Mouse (Mus musculus) liver, embryonic 14.5 days (tissue): ENCODE measurements around the gene Ugt2b36. TPM values are rescaled to one million over a fixed set of nuclear protein-coding genes. Genes with fewer than 3 reads are reported as not detected.
"Not testable (repeated sequence)": the region's sequence is repeated elsewhere in the genome, so short reads cannot be mapped to it uniquely, and the experiment has no call there.

Experiments
- ATAC-seq: fragments of 200-750 bp; cut with Nextera tagmentation; 2 replicates; pipeline ENCODE4 v1.8.0; 2017; ENCODE audit warnings: moderate number of reproducible peaks, mild to moderate bottlenecking, moderate library complexity; ENCODE audit not compliant: insufficient read depth
- DNase-seq, 3 experiments: peaks; one replicate each; pipeline ENCODE4 v3.0.0-alpha.2; 2012 to 2013; ENCODE audit warnings: low read depth in 3 of 3, low spot score in 3 of 3
- H3K27ac ChIP-seq: fragments of 300-500 bp; sonication (generic); 2 replicates; pipeline ENCODE4 v1.5.1; 2014; ENCODE audit warnings: moderate library complexity, mild to moderate bottlenecking, control low read depth, inconsistent platforms
- H3K27me3 ChIP-seq: fragments of 300-500 bp; sonication (generic); 2 replicates; pipeline ENCODE4 v1.6.1; 2014; ENCODE audit warnings: mild to moderate bottlenecking, low read length, moderate library complexity; ENCODE audit not compliant: control insufficient read depth, insufficient read depth
- H3K36me3 ChIP-seq: fragments of 300-500 bp; sonication (generic); replicated peaks from 2 replicates; pipeline ENCODE4 v1.6.1; 2014; ENCODE audit warnings: low read depth; ENCODE audit not compliant: control insufficient read depth, insufficient read depth
- H3K4me1 ChIP-seq, 2 experiments: fragments of 200-500 bp in 1 of 2; fragments of 300-500 bp in 1 of 2; sonication (generic) in 1 of 2; replicated peaks; 2 replicates each; pipeline ENCODE4 v1.6.1; 2012 to 2014; ENCODE audit warnings: antibody characterized with exemption in 1 of 2, inconsistent platforms in 1 of 2, low read length in 1 of 2; ENCODE audit not compliant: control insufficient read depth in 2 of 2, insufficient read depth in 2 of 2
- H3K4me2 ChIP-seq: fragments of 300-500 bp; sonication (generic); 2 replicates; pipeline ENCODE4 v1.6.1; 2014; ENCODE audit warnings: low read depth, mild to moderate bottlenecking, control low read depth, moderate library complexity
- H3K4me3 ChIP-seq, 2 experiments: fragments of 200-500 bp in 1 of 2; fragments of 300-500 bp in 1 of 2; sonication (generic) in 1 of 2; 2 replicates each; pipeline ENCODE4 v1.5.1; 2012 to 2014; ENCODE audit warnings: low read depth in 2 of 2, low read length in 2 of 2, mild to moderate bottlenecking in 2 of 2, control low read depth in 1 of 2, inconsistent platforms in 1 of 2, moderate library complexity in 1 of 2; ENCODE audit not compliant: insufficient read depth in 1 of 2
- H3K9ac ChIP-seq: fragments of 300-500 bp; sonication (generic); replicated peaks from 2 replicates; pipeline ENCODE4 v1.6.1; 2014; ENCODE audit warnings: mild to moderate bottlenecking, control low read depth, moderate library complexity
- H3K9me3 ChIP-seq: fragments of 300-500 bp; sonication (generic); 2 replicates; pipeline ENCODE4 v1.6.1; 2016; ENCODE audit warnings: low read length, mixed read lengths; ENCODE audit not compliant: control insufficient read depth
- CTCF ChIP-seq: IDR thresholded peaks from 2 replicates; pipeline ENCODE4 v1.5.1; 2016; ENCODE audit warnings: antibody characterized with exemption, low read depth, control low read depth
- EP300 ChIP-seq: IDR thresholded peaks from 2 replicates; pipeline ENCODE4 v1.6.1; 2016; ENCODE audit warnings: antibody characterized with exemption, low read depth
- WGBS: fragments of 180-500 bp; shearing (Covaris S2); extraction: QIAGEN DNeasy Blood & Tissue Kit; methylation state at CpG from one replicate; pipeline ENCODE4 v1.1.7; 2014; ENCODE audit not compliant: insufficient replicate concordance; 5-methylcytosine and 5-hydroxymethylcytosine counted together
- polyA plus RNA-seq, 2 experiments: library from polyadenylated mRNA; depleted of rRNA in 1 of 2; stranded (reverse) in 1 of 2; unstranded in 1 of 2; fragments of >200 nt; fragmentation: Nextera tagmentation in 1 of 2; extraction: Ambion mirVana in 1 of 2; gene quantifications; 2 replicates each; pipeline versions ENCODE4 v1.2.1 to v1.2.3; 2012 to 2014

The Ugt2b36 gene
- 5.7 and 6.5 TPM in 2 replicates for polyA plus RNA-seq (2012; rRNA removed)
- 17.0 and 18.2 TPM in 2 replicates for polyA plus RNA-seq (2014; fragmentation: Nextera tagmentation; extraction: Ambion mirVana)

DNA sequence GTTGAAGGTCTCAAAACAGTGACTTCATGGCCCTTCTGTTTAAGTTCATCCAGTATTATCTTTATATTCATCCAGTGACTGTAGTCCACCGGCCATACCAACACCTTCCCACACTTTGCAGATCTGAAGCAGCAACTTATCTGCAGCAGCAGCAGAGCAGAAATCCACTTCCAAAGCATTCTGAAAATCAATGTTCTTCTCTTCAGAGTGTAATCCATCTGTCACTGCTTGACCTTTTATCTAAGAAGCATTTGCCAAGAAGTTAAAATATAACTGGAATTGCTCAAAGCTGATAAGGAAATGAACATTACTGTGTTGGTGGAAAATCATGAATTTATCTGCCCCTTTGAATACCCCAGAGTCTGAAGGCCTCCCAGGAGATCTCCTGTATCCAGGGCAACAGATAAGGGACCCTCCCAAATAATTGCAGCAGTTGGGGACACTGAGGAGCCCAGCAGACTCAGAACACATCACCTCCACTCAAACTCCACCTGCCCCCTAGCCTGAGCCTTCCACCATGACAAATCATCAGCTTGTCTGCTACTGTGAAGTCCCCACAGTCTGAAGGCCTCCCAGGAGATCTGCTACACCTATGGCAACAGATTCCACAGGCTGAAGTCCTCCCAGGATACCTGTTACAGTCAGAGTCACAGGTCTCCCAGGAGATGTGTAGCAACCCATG lies at the start of gene Ugt2b36:
Ugt2b36 (minus strand) TSS at position 210 of the 682 bp plus-strand sequence.
- Histone ChIP-seq H3K4me3 (no peak within 1 kb of the TSS), H3K9me3 (no peaks in the 10 kb centered on the region), H3K27me3 (no peaks in the 10 kb centered on the region), H3K27ac (no peak within 1 kb of the TSS), H3K9ac (no peak within 1 kb of the TSS), H3K36me3 (no peaks in the 10 kb centered on the region), H3K4me1 (no peaks in the 10 kb centered on the region), H3K4me2 (no peak within 1 kb of the TSS)
- ATAC-seq = peak; percentile 41; the same call in 1 of the 2 replicates
- DNase-seq = peak in 1 of 3 experiments; percentile 2
- TF ChIP-seq EP300 (no peak), CTCF (no peak)
- 48% methylated on average over 1 of the region's 1 CpGs for WGBS

DNA sequence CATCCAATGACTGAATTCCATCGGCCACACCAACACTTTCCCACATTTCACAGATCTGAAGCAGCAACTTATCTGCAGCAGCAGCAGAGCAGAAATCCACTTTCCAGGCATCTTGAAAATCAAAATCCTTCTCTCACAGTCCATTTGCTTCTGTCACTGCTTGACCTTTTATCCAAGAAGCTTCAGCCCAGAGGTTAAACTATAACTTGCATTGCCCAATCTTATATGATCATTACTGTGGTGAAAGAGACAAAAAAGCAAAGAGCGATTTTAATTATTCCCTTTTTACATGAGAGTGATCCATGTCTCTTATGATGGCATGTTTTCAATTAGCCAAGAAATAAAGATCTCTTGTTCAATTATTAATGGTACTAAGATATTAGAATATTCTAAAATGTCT lies 47.8 kb upstream of the Ugt2b36 start, which contains the start of gene Ugt2b5:
Ugt2b5 (minus strand) TSS at position 123 of the 400 bp plus-strand sequence.
- WGBS = 59% methylated on average over 1 of the region's 2 CpGs
- H3K27ac ChIP-seq, H3K9me3 ChIP-seq, H3K36me3 ChIP-seq, H3K4me2 ChIP-seq, H3K9ac ChIP-seq, H3K4me1 ChIP-seq, ATAC-seq, H3K27me3 ChIP-seq, H3K4me3 ChIP-seq, DNase-seq: not testable (repeated sequence)

DNA sequence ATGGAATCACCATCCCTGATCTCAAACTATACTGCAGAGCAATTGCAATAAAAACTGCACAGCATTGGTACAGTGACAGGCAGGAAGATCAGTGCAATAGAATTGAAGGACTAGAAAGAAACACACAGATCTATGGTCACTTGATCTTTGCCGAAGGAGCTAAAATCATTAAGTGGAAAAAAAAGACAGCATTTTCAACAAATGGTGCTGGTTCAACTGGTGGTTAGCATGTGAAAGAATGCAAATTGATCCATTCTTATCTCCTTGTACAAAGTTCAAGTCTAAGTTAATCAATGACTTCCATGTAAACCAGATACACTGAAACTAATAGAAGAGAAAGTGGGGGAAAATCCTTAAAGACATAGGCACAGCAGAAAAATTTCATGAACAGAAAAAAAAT lies 11.3 kb upstream of the Ugt2b36 start:
- H3K27me3 ChIP-seq, H3K36me3 ChIP-seq, H3K4me3 ChIP-seq, H3K9ac ChIP-seq, H3K9me3 ChIP-seq, H3K4me2 ChIP-seq, ATAC-seq, H3K4me1 ChIP-seq, H3K27ac ChIP-seq, DNase-seq: not testable (repeated sequence)
- 50% methylated on average over 1 of the region's 1 CpGs for WGBS

DNA sequence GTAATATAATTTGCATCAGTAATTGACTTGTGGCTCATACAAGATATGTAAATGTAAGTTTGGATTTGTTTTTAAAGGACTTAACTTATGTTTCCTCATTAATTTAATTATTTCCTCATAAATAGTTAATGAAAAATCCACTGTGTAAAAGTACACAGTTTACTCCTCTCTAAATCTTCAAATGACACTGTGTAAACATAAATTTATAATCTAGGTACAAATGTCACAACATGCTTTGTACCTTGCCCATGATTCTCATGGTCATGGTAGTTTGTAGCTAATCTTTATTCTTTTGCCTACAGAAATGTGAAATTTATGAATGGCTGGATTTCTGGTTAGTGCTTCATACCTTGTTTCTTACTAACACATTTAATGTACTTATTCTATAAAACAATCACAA lies 1.2 kb downstream of the Ugt2b36 start:
- H3K27me3 ChIP-seq = no peaks in the 10 kb centered on the region
- TF ChIP-seq CTCF (no peak), EP300 (no peak)
- H3K9ac ChIP-seq = no peak overlapping the region
- DNase-seq = no peak
- H3K27ac ChIP-seq = no peak overlapping the region
- H3K4me3 ChIP-seq = no peak overlapping the region
- ATAC-seq = no peak
- H3K4me1 ChIP-seq = no peaks in the 10 kb centered on the region
- no peaks in the 10 kb centered on the region for H3K36me3 ChIP-seq
- no peaks in the 10 kb centered on the region for H3K9me3 ChIP-seq
- H3K4me2 ChIP-seq = no peak overlapping the region

DNA sequence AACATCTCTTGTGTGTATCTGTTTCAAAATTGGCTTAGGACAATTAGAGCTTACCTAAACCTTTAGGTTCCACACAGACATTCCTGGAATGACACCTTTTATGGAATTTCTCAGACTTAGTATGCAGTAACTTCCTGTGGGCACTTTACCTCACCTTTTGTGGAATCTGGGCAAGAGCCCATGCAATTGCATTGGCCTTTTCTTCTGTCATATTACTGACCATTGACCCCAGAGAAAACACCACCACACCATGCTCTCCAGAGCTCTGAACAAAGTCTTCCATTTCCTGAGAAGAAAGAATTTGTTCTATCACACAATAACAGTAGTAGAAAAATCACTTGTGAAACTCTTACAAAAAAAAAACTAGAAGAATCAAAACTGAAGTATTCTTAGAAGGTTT lies 3.1 kb downstream of the Ugt2b36 start:
- Histone ChIP-seq H3K9me3 (no peaks in the 10 kb centered on the region), H3K27ac (no peak overlapping the region), H3K9ac (no peak overlapping the region), H3K36me3 (no peaks in the 10 kb centered on the region), H3K4me3 (no peak overlapping the region), H3K4me1 (no peaks in the 10 kb centered on the region), H3K4me2 (no peak overlapping the region), H3K27me3 (no peaks in the 10 kb centered on the region)
- DNase-seq (no peak), ATAC-seq (no peak)
- TF ChIP-seq CTCF (no peak), EP300 (no peak)
